Mouse (Mus musculus) heart, embryonic 13.5 days (tissue): ENCODE measurements at regions not wholly inside any gene's neighbourhood (a gene's known extent, or its start where the extent isn't known, plus 50 kb on each side); places are given as distances from the start of the nearest gene placed in this dataset.
A peak's percentile ranks its signal among the peaks of the same experiment; 100 is the strongest.

Source experiments
- ATAC-seq: fragments of 200-750 bp; cut with Nextera tagmentation; 2 replicates; pipeline ENCODE4 v1.8.0; 2017; ENCODE audit warnings: moderate TSS enrichment; ENCODE audit not compliant: insufficient number of reproducible peaks, low FRiP score, low TSS enrichment; ENCODE audit errors: extremely low read depth
- H3K27ac ChIP-seq: fragments of 300-500 bp; sonication (generic); replicated peaks from 2 replicates; pipeline ENCODE4 v1.5.1; 2015; ENCODE audit warnings: moderate library complexity, mild to moderate bottlenecking, inconsistent platforms
- H3K27me3 ChIP-seq: fragments of 300-500 bp; sonication (generic); replicated peaks from 2 replicates; pipeline ENCODE4 v1.6.1; 2015; ENCODE audit warnings: mild to moderate bottlenecking, inconsistent platforms
- H3K36me3 ChIP-seq: fragments of 300-500 bp; sonication (generic); 2 replicates; pipeline ENCODE4 v1.6.1; 2015; ENCODE audit warnings: mild to moderate bottlenecking, inconsistent platforms
- H3K4me1 ChIP-seq: fragments of 300-500 bp; sonication (generic); 2 replicates; pipeline ENCODE4 v1.6.1; 2015; ENCODE audit warnings: inconsistent platforms
- H3K4me2 ChIP-seq: fragments of 300-500 bp; sonication (generic); 2 replicates; pipeline ENCODE4 v1.6.1; 2015; ENCODE audit warnings: inconsistent platforms, mild to moderate bottlenecking, moderate library complexity
- H3K4me3 ChIP-seq: fragments of 300-500 bp; sonication (generic); 2 replicates; pipeline ENCODE4 v1.5.1; 2015; ENCODE audit warnings: moderate library complexity, mild to moderate bottlenecking, inconsistent platforms
- H3K9ac ChIP-seq: fragments of 300-500 bp; sonication (generic); 2 replicates; pipeline ENCODE4 v1.6.1; 2015; ENCODE audit warnings: inconsistent platforms, mild to moderate bottlenecking, moderate library complexity
- H3K9me3 ChIP-seq: fragments of 300-500 bp; sonication (generic); 2 replicates; pipeline ENCODE4 v1.6.1; 2016; ENCODE audit warnings: inconsistent platforms
- WGBS: fragments of 180-500 bp; shearing (Covaris S2); methylation state at CpG from one replicate; pipeline ENCODE4 v1.1.7; 2015; ENCODE audit warnings: mixed read lengths; 5-methylcytosine and 5-hydroxymethylcytosine counted together

- H3K27me3 ChIP-seq, result no peaks in the 10 kb centered on the region
- no peak overlapping the region for H3K4me2 ChIP-seq
- H3K27ac ChIP-seq, result no peak overlapping the region
- ATAC-seq, result no peak
- no peaks in the 10 kb centered on the region for H3K4me1 ChIP-seq
- no peak overlapping the region for H3K9ac ChIP-seq
- no peaks in the 10 kb centered on the region for H3K36me3 ChIP-seq
- H3K9me3 ChIP-seq, result 0 out of 2 replicates have a peak, but pooled peaks cover 5% of the 10 kb centered on the region
- H3K4me3 ChIP-seq, result no peak overlapping the region
Measured at GRCm38 (mm10) chr10:74722971-74723370, 244.0 kb upstream of the Gnaz start.

GRCm38 (mm10) chr10:74749446-74749845 is 217.5 kb upstream of the Gnaz start:
- H3K4me3 ChIP-seq, result no peak overlapping the region
- no peak overlapping the region for H3K4me2 ChIP-seq
- H3K27ac ChIP-seq, result no peak overlapping the region
- 79% methylated on average over 2 of the region's 2 CpGs for WGBS
- no peaks in the 10 kb centered on the region for H3K4me1 ChIP-seq
- no peaks in the 10 kb centered on the region for H3K27me3 ChIP-seq
- no peaks in the 10 kb centered on the region for H3K36me3 ChIP-seq
- H3K9ac ChIP-seq, result no peak overlapping the region
- H3K9me3 ChIP-seq, result peaks cover 5% of the 10 kb centered on the region; the same call in 1 of the 2 replicates
- ATAC-seq, result no peak

GRCm38 (mm10) chr10:74750879-74751278 is 216.1 kb upstream of the Gnaz start:
- Histone ChIP-seq H3K9me3 (peaks cover 5% of the 10 kb centered on the region; the same call in 1 of the 2 replicates), H3K27me3 (no peaks in the 10 kb centered on the region), H3K4me3 (no peak overlapping the region)

GRCm38 (mm10) chr10:74760734-74761133 is 206.2 kb upstream of the Gnaz start:
- 62% methylated on average over 9 of the region's 9 CpGs for WGBS

More at GRCm38 (mm10) chr10:74750879-74751278, 216.1 kb upstream of the Gnaz start:
- Histone ChIP-seq H3K4me2 (no peak overlapping the region), H3K9ac (no peak overlapping the region), H3K4me1 (no peaks in the 10 kb centered on the region), H3K36me3 (no peaks in the 10 kb centered on the region), H3K27ac (no peak overlapping the region)
- no peak for ATAC-seq

GRCm38 (mm10) chr10:74789245-74789644 is 177.7 kb upstream of the Gnaz start:
- Histone ChIP-seq H3K4me1 (no peaks in the 10 kb centered on the region), H3K9me3 (no peaks in the 10 kb centered on the region), H3K27me3 (no peaks in the 10 kb centered on the region), H3K27ac (no peak overlapping the region), H3K9ac (no peak overlapping the region), H3K4me2 (no peak overlapping the region), H3K36me3 (no peaks in the 10 kb centered on the region), H3K4me3 (no peak overlapping the region)
- no peak for ATAC-seq
- 80% methylated on average over 2 of the region's 2 CpGs for WGBS

More at GRCm38 (mm10) chr10:74760734-74761133, 206.2 kb upstream of the Gnaz start:
- Histone ChIP-seq H3K27ac (no peak overlapping the region), H3K4me2 (no peak overlapping the region), H3K27me3 (no peaks in the 10 kb centered on the region), H3K4me1 (no peaks in the 10 kb centered on the region), H3K9ac (no peak overlapping the region), H3K9me3 (no peaks in the 10 kb centered on the region), H3K36me3 (no peaks in the 10 kb centered on the region), H3K4me3 (no peak overlapping the region)
- no peak for ATAC-seq

GRCm38 (mm10) chr10:74789987-74790386 is 177.0 kb upstream of the Gnaz start:
- no peak for ATAC-seq
- WGBS, result 60% methylated on average over 3 of the region's 3 CpGs
- H3K9me3 ChIP-seq, result no peaks in the 10 kb centered on the region
- H3K27me3 ChIP-seq, result no peaks in the 10 kb centered on the region
- H3K27ac ChIP-seq, result no peak overlapping the region
- no peaks in the 10 kb centered on the region for H3K36me3 ChIP-seq
- H3K4me2 ChIP-seq, result no peak overlapping the region
- H3K4me3 ChIP-seq, result no peak overlapping the region
- H3K9ac ChIP-seq, result no peak overlapping the region
- H3K4me1 ChIP-seq, result no peaks in the 10 kb centered on the region

- no peak overlapping the region for H3K4me2 ChIP-seq
- no peak for ATAC-seq
Measured at GRCm38 (mm10) chr10:74823395-74823794, 143.6 kb upstream of the Gnaz start.

GRCm38 (mm10) chr10:74834359-74834758 is 132.6 kb upstream of the Gnaz start:
- WGBS, result 41% methylated on average over 2 of the region's 2 CpGs

More at GRCm38 (mm10) chr10:74823395-74823794, 143.6 kb upstream of the Gnaz start:
- H3K27ac ChIP-seq, result no peak overlapping the region
- no peaks in the 10 kb centered on the region for H3K4me1 ChIP-seq
- H3K9me3 ChIP-seq, result no peaks in the 10 kb centered on the region
- no peaks in the 10 kb centered on the region for H3K36me3 ChIP-seq
- no peaks in the 10 kb centered on the region for H3K27me3 ChIP-seq
- no peak overlapping the region for H3K9ac ChIP-seq
- no peak overlapping the region for H3K4me3 ChIP-seq

GRCm38 (mm10) chr10:74848372-74848771 is 118.6 kb upstream of the Gnaz start:
- Histone ChIP-seq H3K4me1 (no peaks in the 10 kb centered on the region), H3K9ac (no peak overlapping the region), H3K9me3 (no peaks in the 10 kb centered on the region), H3K36me3 (no peaks in the 10 kb centered on the region), H3K27me3 (no peaks in the 10 kb centered on the region), H3K4me3 (no peak overlapping the region), H3K27ac (no peak overlapping the region), H3K4me2 (peak overlapping the region; percentile 27)
- ATAC-seq, result no peak
- 8% methylated on average over 7 of the region's 7 CpGs for WGBS

More at GRCm38 (mm10) chr10:74834359-74834758, 132.6 kb upstream of the Gnaz start:
- no peaks in the 10 kb centered on the region for H3K36me3 ChIP-seq
- H3K4me2 ChIP-seq, result no peak overlapping the region
- H3K9ac ChIP-seq, result no peak overlapping the region
- ATAC-seq, result no peak
- H3K9me3 ChIP-seq, result peaks cover 1% of the 10 kb centered on the region; the same call in 1 of the 2 replicates
- no peaks in the 10 kb centered on the region for H3K4me1 ChIP-seq
- no peaks in the 10 kb centered on the region for H3K27me3 ChIP-seq
- H3K4me3 ChIP-seq, result no peak overlapping the region
- no peak overlapping the region for H3K27ac ChIP-seq

GRCm38 (mm10) chr10:74854991-74855664 is 111.8 kb upstream of the Gnaz start:
- Histone ChIP-seq H3K4me3 (no peak overlapping the region), H3K27me3 (no peaks in the 10 kb centered on the region), H3K9me3 (no peaks in the 10 kb centered on the region), H3K4me1 (no peaks in the 10 kb centered on the region), H3K4me2 (no peak overlapping the region), H3K27ac (no peak overlapping the region), H3K36me3 (no peaks in the 10 kb centered on the region), H3K9ac (no peak overlapping the region)
- 48% methylated on average over 4 of the region's 4 CpGs for WGBS
- ATAC-seq, result no peak
